Comparison of ENCODE assay signal across 8 mouse cellular contexts in genomic region chr6:117675059-117675800, GRCm38 (mm10).
DNase-seq lines count a peak whose midpoint lies in the region; ATAC-seq and TF ChIP-seq lines count a peak whose summit lies in the region.

No protein-coding gene starts in this region.

- ATAC-seq in hindbrain, postnatal 0 days, result no peak
- ATAC-seq in hindbrain, embryonic 16.5 days, result no peak
- no peak for ATAC-seq in Patski
- no peak for ATAC-seq in forebrain, postnatal 0 days
- ATAC-seq in neutrophil, adult 5-6 weeks (ENCODE audit: extremely low read depth, insufficient number of reproducible peaks, low FRiP score, poor library complexity, severe bottlenecking), result peak; percentile 81

- H3ac ChIP-seq in C2C12 (ENCODE audit: control insufficient read depth, insufficient read length, low read depth), result no peak overlapping the region

- POLR2A ChIA-PET in Patski (lab: Charles Lee), result no interaction called here

- WGBS in hindbrain, postnatal 0 days, result 61% methylated on average over 15 of the region's 15 CpGs
- 61% methylated on average over 15 of the region's 15 CpGs for WGBS in hindbrain, embryonic 16.5 days
- 66% methylated on average over 15 of the region's 15 CpGs for WGBS in forebrain, postnatal 0 days

- no peak overlapping the region for H3K4me2 ChIP-seq in hindbrain, postnatal 0 days (ENCODE audit: low read depth, low read length)
- no peak overlapping the region for H3K4me2 ChIP-seq in hindbrain, embryonic 16.5 days (ENCODE audit: low read length)
- no peak overlapping the region for H3K4me2 ChIP-seq in forebrain, postnatal 0 days (ENCODE audit: low read depth)

- H3K9ac ChIP-seq in hindbrain, postnatal 0 days (replicated peaks; ENCODE audit: low read length), result no peak overlapping the region
- H3K9ac ChIP-seq in hindbrain, embryonic 16.5 days (ENCODE audit: low read depth, low read length), result no peak overlapping the region
- no peak overlapping the region for H3K9ac ChIP-seq in forebrain, postnatal 0 days

- in situ Hi-C loops in Patski (cut with MboI; ENCODE audit: low pct_unique_long_range_greater_than_20kb), result no loop called here

- H3K9me3 ChIP-seq in hindbrain, postnatal 0 days (ENCODE audit: low read length), result no peaks in the 10 kb centered on the region
- H3K9me3 ChIP-seq in hindbrain, embryonic 16.5 days (ENCODE audit: control insufficient read depth, low read length), result no peaks in the 10 kb centered on the region
- H3K9me3 ChIP-seq in forebrain, postnatal 0 days (ENCODE audit: low read length), result no peaks in the 10 kb centered on the region

- no peaks in the 10 kb centered on the region for H3K27me3 ChIP-seq in hindbrain, postnatal 0 days (ENCODE audit: insufficient read depth, low read length)
- no peaks in the 10 kb centered on the region for H3K27me3 ChIP-seq in hindbrain, embryonic 16.5 days (replicated peaks; ENCODE audit: control insufficient read depth, insufficient read depth, low read length)
- H3K27me3 ChIP-seq in C2C12 (ENCODE audit: control insufficient read depth, insufficient read depth, insufficient read length) (no peaks in the 10 kb centered on the region), Patski (no peaks in the 10 kb centered on the region)
- H3K27me3 ChIP-seq in forebrain, postnatal 0 days (ENCODE audit: insufficient read depth, low read length), result no peaks in the 10 kb centered on the region

- CTCF ChIA-PET in Patski (lab: Charles Lee), result interaction anchor here (0.9 to 1.7 kb wide), 3 partner anchors 14 to 404 kb away, joined by 3 to 6 read pairs (median 5); no protein-coding TSS in a partner anchor

- DNase-seq in hindbrain, postnatal 0 days (ENCODE audit: low spot score), result peak; percentile 55
- DNase-seq in Patski (ENCODE audit: low read depth, low spot score), result no peak
- DNase-seq in forebrain, postnatal 0 days, result peak; percentile 33
- no peak for DNase-seq in urinary bladder, postnatal 4 days (ENCODE audit: low spot score in 2 of 2)
- no peak for DNase-seq in left cerebral cortex, postnatal 25 days (ENCODE audit: low spot score in 2 of 2)

- TF ChIP-seq CTCF in hindbrain, postnatal 0 days (IDR thresholded peaks at IDR 0.05; ENCODE audit: low read depth), result peak; percentile 85
- peak; percentile 84 for TF ChIP-seq CTCF in C2C12 (IDR thresholded peaks at IDR 0.05; ENCODE audit: control insufficient read depth, insufficient read depth, insufficient read length)
- TF ChIP-seq CTCF in Patski (IDR thresholded peaks at IDR 0.05), result peak; percentile 77
- peak; percentile 83 for TF ChIP-seq CTCF in forebrain, postnatal 0 days (IDR thresholded peaks at IDR 0.05; ENCODE audit: low read depth)

- H3K79me2 ChIP-seq in C2C12 (ENCODE audit: control insufficient read depth, insufficient read depth), result no peaks in the 10 kb centered on the region

- H3K27ac ChIP-seq in hindbrain, postnatal 0 days, result no peak overlapping the region
- H3K27ac ChIP-seq in hindbrain, embryonic 16.5 days (ENCODE audit: low read depth, low read length), result no peak overlapping the region
- no peak overlapping the region for H3K27ac ChIP-seq in forebrain, postnatal 0 days (ENCODE audit: low read depth, low read length)

- intact Hi-C loops in left cerebral cortex, postnatal 25 days (cut with DNase I), result no loop called here

- no peaks in the 10 kb centered on the region for H3K79me3 ChIP-seq in C2C12 (ENCODE audit: low read depth)

- H3K4me3 ChIP-seq in hindbrain, postnatal 0 days (ENCODE audit: low read length), result no peak overlapping the region
- H3K4me3 ChIP-seq in hindbrain, embryonic 16.5 days (ENCODE audit: low read length), result no peak overlapping the region
- H3K4me3 ChIP-seq in C2C12 (ENCODE audit: insufficient read depth, poor library complexity, severe bottlenecking), result no peak overlapping the region
- H3K4me3 ChIP-seq in forebrain, postnatal 0 days (ENCODE audit: low read depth, low read length), result no peak overlapping the region

- no peaks in the 10 kb centered on the region for H3K4me1 ChIP-seq in hindbrain, postnatal 0 days (ENCODE audit: insufficient read depth, low read length)
- H3K4me1 ChIP-seq in hindbrain, embryonic 16.5 days (ENCODE audit: control insufficient read depth, insufficient read depth, low read depth, low read length), result no peaks in the 10 kb centered on the region
- H3K4me1 ChIP-seq in forebrain, postnatal 0 days (ENCODE audit: insufficient read depth), result no peaks in the 10 kb centered on the region

- H3K36me3 ChIP-seq in hindbrain, postnatal 0 days (ENCODE audit: insufficient read depth, low read length), result no peaks in the 10 kb centered on the region
- H3K36me3 ChIP-seq in hindbrain, embryonic 16.5 days (ENCODE audit: control insufficient read depth, insufficient read depth, low read length), result no peaks in the 10 kb centered on the region
- no peaks in the 10 kb centered on the region for H3K36me3 ChIP-seq in C2C12 (ENCODE audit: control insufficient read depth, insufficient read depth)
- no peaks in the 10 kb centered on the region for H3K36me3 ChIP-seq in forebrain, postnatal 0 days (ENCODE audit: insufficient read depth)

TF ChIP-seq in C2C12, 6 proteins besides CTCF, POLR2A, EP300 and RAD21:
- TF ChIP-seq MYOD1 (IDR thresholded peaks at IDR 0.05; ENCODE audit: control insufficient read depth, insufficient read length, low read depth) (no peak), MYOG (IDR thresholded peaks at IDR 0.05; ENCODE audit: control insufficient read depth, extremely low read depth, insufficient read length) (no peak), MAX (IDR thresholded peaks at IDR 0.05) (no peak)

Comparison
In these comparisons a context has a peak if more than half of its experiments do, and no peak if none do; other contexts are left out.
1. DNase-seq: peak in hindbrain, postnatal 0 days (single experiment) and forebrain, postnatal 0 days (single experiment); none in Patski (single experiment), urinary bladder, postnatal 4 days (0 of 2) and left cerebral cortex, postnatal 25 days (0 of 2).
2. Peak in every context shown above with its lines, with median percentiles within 50 percentile points of each other: CTCF ChIP-seq.